Comparison of ENCODE assay signal across 8 mouse cellular contexts in genomic region chr17:24960135-24960851, GRCm38 (mm10). TPM values are rescaled to one million over a fixed set of nuclear protein-coding genes. Genes with fewer than 3 reads are reported as not detected.
DNase-seq lines count a peak whose midpoint lies in the region; ATAC-seq lines count a peak whose summit lies in the region.

Gene Jpt2 (minus strand): TSS chr17:24960689.

- peak within 1 kb of the TSS; percentile 81 for H3K9ac ChIP-seq in heart, embryonic 14.5 days (ENCODE audit: low read length)
- peak within 1 kb of the TSS; percentile 94 for H3K9ac ChIP-seq in liver, embryonic 12.5 days

- H3K27me3 ChIP-seq in erythroblast, embryonic 14.5 days (ENCODE audit: control insufficient read depth): no peaks in the 10 kb centered on the region
- no peaks in the 10 kb centered on the region for H3K27me3 ChIP-seq in heart, embryonic 14.5 days (ENCODE audit: control insufficient read depth, insufficient read depth, low read length)
- no peaks in the 10 kb centered on the region for H3K27me3 ChIP-seq in liver, embryonic 12.5 days (replicated peaks)
- no peaks in the 10 kb centered on the region for H3K27me3 ChIP-seq in splenic B cell, adult 2 months (ENCODE audit: control insufficient read depth, insufficient read depth, low read length, poor library complexity, severe bottlenecking)

- DNase-seq in brain, embryonic 18.5 days (ENCODE audit: low read depth, low spot score): peak; percentile 95
- DNase-seq in kidney, postnatal 14 days: peak; percentile 99
- DNase-seq in naive thymus-derived CD4-positive, alpha-beta T cell, adult 2 months (ENCODE audit: low read depth): peak; percentile 98
- DNase-seq in splenic B cell, adult 2 months (ENCODE audit: low read depth, low spot score): peak; percentile 98

- peaks cover 75% of the 10 kb centered on the region for H3K36me3 ChIP-seq in erythroblast, embryonic 14.5 days (ENCODE audit: control insufficient read depth)
- peaks cover 48% of the 10 kb centered on the region for H3K36me3 ChIP-seq in heart, embryonic 14.5 days (ENCODE audit: control insufficient read depth, insufficient read depth, low read length)
- H3K36me3 ChIP-seq in liver, embryonic 12.5 days: peaks cover 56% of the 10 kb centered on the region
- peaks cover 10% of the 10 kb centered on the region; the same call in 1 of the 2 replicates for H3K36me3 ChIP-seq in splenic B cell, adult 2 months (ENCODE audit: control insufficient read depth, insufficient read depth, low read length, poor library complexity, severe bottlenecking)

- under 1% methylated on average over 58 of the region's 59 CpGs for WGBS in heart, embryonic 14.5 days
- under 1% methylated on average over 58 of the region's 59 CpGs for WGBS in liver, embryonic 12.5 days (ENCODE audit: insufficient replicate concordance)

- H3K4me1 ChIP-seq in erythroblast, embryonic 14.5 days (ENCODE audit: control insufficient read depth): peaks cover 46% of the 10 kb centered on the region
- 0 out of 4 replicates have a peak, but pooled peaks cover 0 to 11% of the 10 kb centered on the region in 2 experiments for H3K4me1 ChIP-seq in heart, embryonic 14.5 days (ENCODE audit: control insufficient read depth in 2 of 2, insufficient read depth in 2 of 2, low read length in 2 of 2)
- H3K4me1 ChIP-seq in liver, embryonic 12.5 days: peaks cover 43% of the 10 kb centered on the region

- peak within 1 kb of the TSS; percentile 83 for H3K4me2 ChIP-seq in heart, embryonic 14.5 days (ENCODE audit: low read length)
- H3K4me2 ChIP-seq in liver, embryonic 12.5 days: peak within 1 kb of the TSS; percentile 92

- H3K27ac ChIP-seq in heart, embryonic 14.5 days (replicated peaks in 1 of 2; ENCODE audit: control insufficient read depth in 1 of 2, insufficient read depth in 1 of 2, low read depth in 2 of 2, low read length in 2 of 2): peak within 1 kb of the TSS; percentile 40 to 80; a peak in 3 of 4 replicates
- peak within 1 kb of the TSS; percentile 87 for H3K27ac ChIP-seq in liver, embryonic 12.5 days

- peak; percentile 99 for ATAC-seq in CD4-positive, CD25-positive, alpha-beta regulatory T cell, adult 4 months
- peak; percentile 100 for ATAC-seq in heart, embryonic 14.5 days (ENCODE audit: insufficient number of reproducible peaks, insufficient read depth, low FRiP score, low read depth)
- peak; percentile 100 for ATAC-seq in liver, embryonic 12.5 days

- H3K4me3 ChIP-seq in erythroblast, embryonic 14.5 days (replicated peaks): peak within 1 kb of the TSS; percentile 69
- H3K4me3 ChIP-seq in heart, embryonic 14.5 days (ENCODE audit: control insufficient read depth in 1 of 2, insufficient read depth in 1 of 2, low read depth in 1 of 2, low read length in 2 of 2): peak within 1 kb of the TSS; percentile 80 to 84
- H3K4me3 ChIP-seq in liver, embryonic 12.5 days: peak within 1 kb of the TSS; percentile 85

- no peaks in the 10 kb centered on the region for H3K9me3 ChIP-seq in erythroblast, embryonic 14.5 days (ENCODE audit: control insufficient read depth, low read length)
- H3K9me3 ChIP-seq in heart, embryonic 14.5 days (ENCODE audit: control insufficient read depth, low read length): no peaks in the 10 kb centered on the region
- H3K9me3 ChIP-seq in liver, embryonic 12.5 days (replicated peaks): no peaks in the 10 kb centered on the region

RNA-seq across cellular contexts. Expression of gene Jpt2, which starts in this region (rescaled TPM):
- 10 to 100 TPM; 28.2 to 39.5 TPM for polyA plus RNA-seq in CD4-positive, CD25-positive, alpha-beta regulatory T cell, adult 4 months (2017; shearing (Covaris generic))
- 0.83 and 1.0 TPM in 2 replicates for polyA plus RNA-seq in erythroblast, embryonic 14.5 days (2012)
- 62.1 and 63.1 TPM in 2 replicates for polyA plus RNA-seq in heart, embryonic 14.5 days (2014; fragmentation: Nextera tagmentation; extraction: Ambion mirVana)
- 112 and 114 TPM in 2 replicates for polyA plus RNA-seq in liver, embryonic 12.5 days (2016; fragmentation: Nextera tagmentation; extraction: Ambion mirVana)

Comparison
In these comparisons a context has a peak if more than half of its experiments do, and no peak if none do; other contexts are left out.
1. Peak in every context shown above with its lines: DNase-seq, ATAC-seq, H3K4me3 ChIP-seq and H3K27ac ChIP-seq.
2. RNA of gene Jpt2 (polyA plus RNA-seq): 112 to 114 TPM in liver, embryonic 12.5 days, 62.1 to 63.1 TPM in heart, embryonic 14.5 days and 28.2 to 39.5 TPM in CD4-positive, CD25-positive, alpha-beta regulatory T cell, adult 4 months; 0.83 to 1.0 TPM in erythroblast, embryonic 14.5 days; every median in the first group is over 10 times any median in the second.